Mouse (Mus musculus) forebrain, embryonic 10.5 days (tissue): Measurements from ENCODE around the gene Tmprss12. TPM values are rescaled to one million over a fixed set of nuclear protein-coding genes. Genes with fewer than 3 reads are reported as not detected.

Experiments used
- DNase-seq: peaks from one replicate; pipeline ENCODE4 v3.0.0-alpha.2; 2017; ENCODE audit warnings: low spot score; ENCODE audit errors: extremely low spot score
- H3K27ac ChIP-seq: fragments of 300-500 bp; sonication (generic); 2 replicates; pipeline ENCODE4 v1.5.1; 2016; ENCODE audit warnings: mild to moderate bottlenecking
- H3K27me3 ChIP-seq: fragments of 300-500 bp; sonication (generic); 2 replicates; pipeline ENCODE4 v1.6.1; 2016; ENCODE audit warnings: mild to moderate bottlenecking; ENCODE audit not compliant: poor library complexity, severe bottlenecking
- H3K36me3 ChIP-seq: fragments of 300-500 bp; sonication (generic); replicated peaks from 2 replicates; pipeline ENCODE4 v1.6.1; 2016; ENCODE audit warnings: mild to moderate bottlenecking, moderate library complexity
- H3K4me1 ChIP-seq: fragments of 300-500 bp; sonication (generic); 2 replicates; pipeline ENCODE4 v1.6.1; 2016
- H3K4me3 ChIP-seq: fragments of 300-500 bp; sonication (generic); 2 replicates; pipeline ENCODE4 v1.5.1; 2016; ENCODE audit warnings: mild to moderate bottlenecking, moderate library complexity
- H3K9me3 ChIP-seq: fragments of 300-500 bp; sonication (generic); 2 replicates; pipeline ENCODE4 v1.6.1; 2016; ENCODE audit warnings: mild to moderate bottlenecking, moderate library complexity
- WGBS: fragments of 180-500 bp; shearing (Covaris S2); methylation state at CpG from one replicate; pipeline ENCODE4 v1.1.7; 2016; 5-methylcytosine and 5-hydroxymethylcytosine counted together
- polyA plus RNA-seq: library from polyadenylated mRNA; unstranded; fragments of >200 nt; fragmentation: Nextera tagmentation; extraction: Ambion mirVana; gene quantifications from 2 replicates; pipeline ENCODE4 v1.2.1, GENCODE M21; 2016

Tmprss12 gene
- not detected in 2 replicates for polyA plus RNA-seq

DNA sequence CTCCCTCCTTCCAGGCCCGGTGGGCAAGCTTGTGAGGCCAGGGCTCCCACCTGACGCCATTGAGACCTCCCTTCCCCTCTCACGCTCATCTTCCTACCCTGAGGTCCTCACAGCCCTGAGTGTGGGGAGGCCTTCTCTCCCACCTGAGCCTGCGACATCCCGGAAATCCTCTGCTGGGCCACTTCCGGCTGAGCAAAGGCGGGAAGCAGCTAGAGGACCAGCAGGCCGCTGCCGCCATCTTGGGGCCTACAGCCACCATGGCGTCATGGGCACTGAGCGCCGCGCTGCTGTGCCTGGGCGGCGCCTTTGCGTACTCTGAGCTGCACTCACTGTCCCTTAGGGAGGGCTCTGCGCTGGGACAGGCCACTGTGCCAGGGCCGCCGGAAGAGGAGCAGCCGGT lies at the start of gene Tmprss12:
Tmprss12 (plus strand) TSS at position 212 of the 400 bp plus-strand sequence.
- WGBS, result 96% methylated on average over 20 of the region's 20 CpGs
- Histone ChIP-seq H3K27ac (no peak within 1 kb of the TSS), H3K27me3 (no peaks in the 10 kb centered on the region), H3K36me3 (no peaks in the 10 kb centered on the region), H3K9me3 (0 out of 2 replicates have a peak, but pooled peaks cover 5% of the 10 kb centered on the region), H3K4me3 (no peak within 1 kb of the TSS), H3K4me1 (no peaks in the 10 kb centered on the region)
- DNase-seq, result no peak

DNA sequence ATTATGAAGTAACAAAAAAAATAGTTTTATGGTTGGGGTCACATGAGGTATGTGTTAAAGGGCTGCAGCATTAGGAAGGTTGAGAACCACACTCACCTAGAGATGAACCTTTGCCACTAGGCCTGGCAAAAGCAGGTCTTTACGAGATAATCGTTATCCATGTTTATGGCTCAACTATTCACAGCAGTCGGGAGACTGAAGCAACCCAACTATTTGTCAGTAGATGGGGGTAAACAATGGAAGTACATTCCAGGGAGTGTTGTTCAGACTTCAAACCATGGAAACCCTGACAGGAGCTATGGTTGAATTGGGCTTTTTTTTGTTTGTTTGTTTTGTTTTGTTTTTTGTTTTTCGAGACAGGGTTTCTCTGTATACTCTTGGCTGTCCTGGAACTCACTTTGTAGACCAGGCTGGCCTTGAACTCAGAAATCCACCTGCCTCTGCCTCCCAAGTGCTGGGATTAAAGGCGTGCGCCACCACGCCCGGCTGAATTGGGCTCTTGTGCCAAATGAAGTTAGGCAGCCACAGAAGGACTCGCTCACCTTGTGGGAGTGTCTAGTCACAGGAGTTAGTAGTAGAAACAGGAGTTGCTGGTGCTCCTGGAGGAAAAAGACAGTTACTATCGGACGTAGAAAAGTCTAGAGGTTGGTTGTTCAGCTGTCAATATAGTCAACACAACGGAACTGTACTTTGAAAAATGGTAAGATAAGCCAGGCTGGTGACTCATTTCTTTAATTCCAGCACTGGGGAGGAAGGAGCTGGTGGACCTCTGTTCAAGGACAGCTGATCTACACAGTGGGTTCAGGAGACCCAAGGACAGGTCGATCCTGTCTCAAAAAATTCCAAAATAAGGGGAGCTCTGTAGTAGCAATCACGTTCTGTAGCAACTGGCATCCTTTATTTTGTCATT lies 48.8 kb upstream of the Tmprss12 start:
- no peak overlapping the region for H3K4me3 ChIP-seq
- H3K36me3 ChIP-seq, result peaks cover 58% of the 10 kb centered on the region
- no peaks in the 10 kb centered on the region for H3K27me3 ChIP-seq
- no peaks in the 10 kb centered on the region for H3K9me3 ChIP-seq
- WGBS, result 95% methylated on average over 14 of the region's 14 CpGs
- no peak overlapping the region for H3K27ac ChIP-seq
- DNase-seq, result no peak
- peaks cover 19% of the 10 kb centered on the region for H3K4me1 ChIP-seq

DNA sequence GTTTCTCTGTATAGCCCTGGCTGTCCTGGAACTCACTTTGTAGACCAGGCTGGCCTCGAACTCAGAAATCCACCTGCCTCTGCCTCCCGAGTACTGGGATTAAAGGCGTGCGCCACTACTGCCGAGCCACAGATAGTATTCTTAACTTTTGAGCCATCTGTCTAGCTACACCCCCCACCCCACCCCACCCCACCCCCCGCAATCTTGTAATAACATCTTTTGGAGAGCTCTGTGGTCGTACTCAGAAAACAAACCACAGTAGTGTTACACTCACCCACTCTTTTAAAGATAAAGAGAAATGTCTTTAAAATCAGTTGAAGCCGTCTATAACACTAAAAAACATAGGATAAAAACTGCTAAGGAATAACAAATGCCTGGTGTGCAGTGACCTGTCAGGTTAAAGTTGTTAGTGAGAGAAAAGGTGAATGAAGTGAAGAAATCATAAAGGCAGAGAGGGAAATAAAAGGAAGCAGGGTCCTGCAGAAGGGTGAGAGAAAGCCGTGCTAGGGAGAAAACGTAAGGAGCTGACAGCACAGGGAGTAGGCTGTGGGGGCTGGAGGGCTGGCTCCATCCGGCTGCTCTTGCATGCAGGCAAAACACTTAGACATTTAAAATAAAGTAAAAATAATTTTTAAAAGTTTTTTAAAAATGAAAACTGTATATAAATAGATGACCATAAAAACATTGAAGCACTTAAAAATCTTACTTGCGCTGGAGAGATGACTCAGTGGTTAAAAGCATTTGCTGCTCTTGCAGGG lies 45.2 kb upstream of the Tmprss12 start:
- Histone ChIP-seq H3K27ac (no peak overlapping the region), H3K4me1 (no peaks in the 10 kb centered on the region; the same call in 1 of the 2 replicates), H3K27me3 (no peaks in the 10 kb centered on the region), H3K36me3 (peaks cover 92% of the 10 kb centered on the region), H3K4me3 (no peak overlapping the region), H3K9me3 (no peaks in the 10 kb centered on the region)
- no peak for DNase-seq
- WGBS, result 93% methylated on average over 12 of the region's 12 CpGs

DNA sequence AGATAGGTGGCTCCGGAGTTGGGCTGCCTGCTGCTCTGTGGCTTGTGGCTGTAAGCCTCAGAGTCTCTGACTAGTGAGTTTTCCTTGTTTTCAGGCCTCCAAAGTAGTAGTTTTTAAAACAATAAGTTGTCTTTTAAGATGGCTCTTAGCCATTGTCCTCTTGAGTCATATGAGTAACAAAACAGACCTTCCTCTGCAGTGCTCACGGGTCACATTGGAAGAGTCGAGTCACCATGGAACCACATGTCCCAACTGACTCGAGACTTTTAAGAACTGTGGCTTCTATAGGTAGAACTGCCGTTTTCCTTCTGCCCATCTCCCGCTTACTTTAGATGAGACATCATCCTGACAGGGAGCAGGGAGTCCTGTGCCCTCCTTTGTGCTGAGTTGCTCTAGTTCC lies 43.7 kb upstream of the Tmprss12 start:
- DNase-seq, result no peak
- H3K36me3 ChIP-seq, result peaks cover 99% of the 10 kb centered on the region
- WGBS, result 89% methylated on average over 6 of the region's 6 CpGs
- H3K27ac ChIP-seq, result no peak overlapping the region
- no peak overlapping the region for H3K4me3 ChIP-seq
- H3K4me1 ChIP-seq, result no peaks in the 10 kb centered on the region
- H3K27me3 ChIP-seq, result no peaks in the 10 kb centered on the region
- H3K9me3 ChIP-seq, result no peaks in the 10 kb centered on the region

DNA sequence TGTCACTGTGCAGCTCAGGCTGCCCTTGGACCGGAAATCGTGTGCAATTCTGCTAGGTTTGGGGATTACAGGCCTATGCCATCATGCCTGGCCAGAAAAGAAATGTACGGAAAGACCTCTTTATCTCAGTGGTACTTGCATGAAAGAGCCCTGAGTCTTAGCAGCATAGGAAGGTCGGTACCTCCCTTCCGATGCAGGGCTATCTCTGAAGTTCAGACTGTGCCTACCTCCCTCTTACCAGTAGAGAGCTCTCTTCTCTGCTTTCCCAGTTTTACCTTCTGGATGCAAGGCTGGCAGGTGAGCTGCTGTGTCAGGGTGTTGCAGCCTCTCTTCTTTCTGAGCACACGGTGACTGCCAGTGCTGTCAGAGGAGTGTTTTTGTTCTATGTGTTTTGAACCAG lies 38.9 kb upstream of the Tmprss12 start:
- Histone ChIP-seq H3K36me3 (peaks cover 99% of the 10 kb centered on the region), H3K27ac (no peak overlapping the region), H3K27me3 (no peaks in the 10 kb centered on the region), H3K4me3 (no peak overlapping the region), H3K9me3 (no peaks in the 10 kb centered on the region), H3K4me1 (no peaks in the 10 kb centered on the region)
- WGBS, result 98% methylated on average over 6 of the region's 6 CpGs
- DNase-seq, result no peak

DNA sequence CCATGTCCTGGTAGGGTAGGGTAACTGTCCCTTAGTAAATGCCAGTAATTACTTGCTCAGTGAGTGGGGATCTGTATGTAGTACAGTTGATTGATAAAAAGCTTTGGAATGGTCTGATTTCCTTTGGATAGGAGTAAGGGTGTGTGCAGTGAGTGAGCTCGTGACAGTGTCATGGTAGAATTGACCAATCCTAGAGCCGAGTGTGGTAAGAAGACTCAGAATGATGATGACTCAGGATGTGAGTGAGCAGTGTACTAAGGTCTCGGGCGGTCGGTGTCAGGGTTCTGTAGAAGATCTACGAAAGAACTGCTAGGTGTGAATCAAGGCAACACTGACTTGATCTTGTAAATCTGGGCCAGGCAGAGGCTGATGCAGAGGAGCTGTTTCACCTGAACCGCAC lies 34.7 kb upstream of the Tmprss12 start:
- no peak for DNase-seq

DNA sequence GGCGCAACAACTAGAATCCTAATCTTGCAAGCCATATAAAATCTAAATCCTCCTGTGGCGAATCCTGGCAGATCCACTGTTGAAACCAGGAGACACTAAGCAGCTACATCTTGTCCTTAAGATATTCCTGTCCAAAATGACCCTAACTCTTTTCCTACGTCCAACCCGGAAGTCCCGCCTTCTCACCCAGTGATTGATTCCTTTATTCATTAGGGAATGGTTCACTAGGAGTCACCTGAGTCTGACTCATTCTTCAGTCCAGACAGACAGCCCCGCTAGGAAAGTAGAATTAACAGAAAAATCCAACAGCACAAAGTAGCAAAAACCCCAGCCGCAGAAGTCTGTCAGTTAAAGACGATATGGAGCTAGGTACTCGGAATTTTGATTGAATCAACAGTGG lies 33.3 kb upstream of the Tmprss12 start:
- Histone ChIP-seq H3K4me1 (no peaks in the 10 kb centered on the region), H3K27ac (no peak overlapping the region), H3K27me3 (no peaks in the 10 kb centered on the region), H3K4me3 (no peak overlapping the region), H3K9me3 (no peaks in the 10 kb centered on the region), H3K36me3 (peaks cover 100% of the 10 kb centered on the region)
- 96% methylated on average over 9 of the region's 9 CpGs for WGBS
- DNase-seq, result no peak

More for the DNA sequence above, 34.7 kb upstream of the Tmprss12 start:
- Histone ChIP-seq H3K9me3 (no peaks in the 10 kb centered on the region), H3K27me3 (no peaks in the 10 kb centered on the region), H3K27ac (no peak overlapping the region), H3K36me3 (peaks cover 100% of the 10 kb centered on the region), H3K4me3 (no peak overlapping the region), H3K4me1 (no peaks in the 10 kb centered on the region)
- 95% methylated on average over 7 of the region's 7 CpGs for WGBS

DNA sequence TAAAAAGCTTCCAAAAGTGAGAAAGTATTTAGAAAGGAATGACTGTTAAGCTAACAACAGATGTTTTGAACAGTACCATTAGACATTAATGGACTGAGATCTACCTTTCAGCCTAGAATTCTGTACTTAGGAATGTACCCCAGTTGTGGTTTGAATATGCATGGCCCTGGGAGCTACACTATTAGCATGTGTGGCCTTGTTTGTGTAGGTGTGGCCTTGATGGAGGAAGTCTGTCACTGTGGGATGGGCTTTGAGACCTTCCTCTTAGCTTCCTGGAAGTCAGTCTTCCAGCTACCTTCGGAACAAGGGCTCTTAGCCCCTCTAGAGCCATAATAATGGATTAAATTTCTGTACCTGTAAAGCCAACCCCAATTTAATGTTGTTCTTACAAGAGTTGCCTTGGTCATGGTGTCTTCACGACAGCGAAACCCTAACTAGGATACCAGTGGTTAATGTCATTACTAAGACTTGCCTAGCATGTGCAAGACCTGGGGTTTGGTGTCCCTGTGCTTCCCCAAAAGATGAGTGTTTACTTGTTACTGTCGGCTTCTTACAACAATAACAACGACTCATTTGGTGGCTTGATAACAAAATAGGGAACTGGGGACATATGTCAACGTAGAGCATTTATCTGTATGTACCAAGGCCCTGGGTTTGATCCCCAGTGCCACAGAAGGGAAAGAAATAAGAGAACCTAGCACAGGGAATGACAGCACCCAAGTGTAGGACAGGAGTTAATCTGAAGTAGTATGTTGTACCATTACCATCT lies 31.8 kb upstream of the Tmprss12 start:
- Histone ChIP-seq H3K36me3 (peaks cover 100% of the 10 kb centered on the region), H3K9me3 (no peaks in the 10 kb centered on the region)
- 95% methylated on average over 6 of the region's 6 CpGs for WGBS

DNA sequence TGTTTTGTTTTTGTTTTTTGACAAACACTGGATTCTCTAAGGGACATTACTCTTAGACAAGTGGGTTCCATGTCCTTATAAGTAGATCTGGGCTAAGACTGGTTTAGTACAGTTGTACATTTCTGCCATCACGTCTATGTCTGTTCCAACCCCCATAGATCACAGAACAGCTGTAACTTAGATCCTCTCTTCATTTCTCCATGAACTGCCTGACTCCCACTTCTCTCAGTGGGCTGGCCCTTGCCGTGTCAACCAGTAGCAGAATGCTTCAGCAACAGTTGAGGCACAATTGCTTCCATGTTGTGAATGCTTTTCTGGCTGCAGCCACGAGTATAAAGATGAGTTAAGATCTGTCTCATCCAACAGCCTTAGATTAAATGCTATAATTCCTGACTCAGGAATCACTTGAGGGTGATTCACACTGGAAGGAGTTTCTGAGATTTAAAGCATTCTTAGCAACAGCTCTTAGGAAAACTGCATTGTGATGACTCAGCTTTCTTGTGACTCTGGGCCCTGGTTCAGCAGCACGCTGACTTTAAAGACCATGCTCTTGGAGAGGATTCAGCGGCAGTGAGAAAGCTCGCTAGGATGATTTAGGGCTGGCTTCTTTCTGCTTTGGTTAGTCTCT lies 29.4 kb upstream of the Tmprss12 start:
- Histone ChIP-seq H3K27me3 (no peaks in the 10 kb centered on the region), H3K27ac (no peak overlapping the region), H3K36me3 (peaks cover 100% of the 10 kb centered on the region), H3K4me3 (no peak overlapping the region), H3K9me3 (no peaks in the 10 kb centered on the region), H3K4me1 (no peaks in the 10 kb centered on the region)
- DNase-seq, result no peak
- 93% methylated on average over 6 of the region's 6 CpGs for WGBS

More for the DNA sequence above, 31.8 kb upstream of the Tmprss12 start:
- Histone ChIP-seq H3K27me3 (no peaks in the 10 kb centered on the region), H3K27ac (no peak overlapping the region), H3K4me1 (no peaks in the 10 kb centered on the region), H3K4me3 (no peak overlapping the region)
- DNase-seq, result no peak

DNA sequence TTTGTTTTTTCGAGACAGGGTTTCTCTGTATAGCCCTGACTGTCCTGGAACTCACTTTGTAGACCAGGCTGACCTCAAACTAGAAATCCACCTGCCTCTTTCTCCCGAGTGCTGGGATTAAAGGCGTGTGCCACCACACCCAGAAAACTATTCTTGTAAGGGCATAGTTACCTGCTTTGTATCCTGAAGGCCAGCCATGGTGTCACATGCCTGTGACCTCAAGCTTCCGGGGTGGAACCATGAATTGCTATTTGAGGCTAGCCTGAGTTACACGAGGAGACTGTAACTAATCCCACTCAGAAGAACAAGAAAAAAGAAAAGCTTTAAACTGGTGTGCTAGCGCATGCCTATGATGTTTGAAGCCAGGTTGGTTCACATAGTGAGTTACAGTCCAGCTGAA lies 24.3 kb upstream of the Tmprss12 start:
- H3K27ac ChIP-seq, result no peak overlapping the region
- no peaks in the 10 kb centered on the region for H3K27me3 ChIP-seq
- no peak for DNase-seq
- WGBS, result 93% methylated on average over 6 of the region's 6 CpGs
- H3K4me3 ChIP-seq, result no peak overlapping the region
- no peaks in the 10 kb centered on the region for H3K9me3 ChIP-seq
- H3K36me3 ChIP-seq, result peaks cover 91% of the 10 kb centered on the region
- H3K4me1 ChIP-seq, result no peaks in the 10 kb centered on the region

DNA sequence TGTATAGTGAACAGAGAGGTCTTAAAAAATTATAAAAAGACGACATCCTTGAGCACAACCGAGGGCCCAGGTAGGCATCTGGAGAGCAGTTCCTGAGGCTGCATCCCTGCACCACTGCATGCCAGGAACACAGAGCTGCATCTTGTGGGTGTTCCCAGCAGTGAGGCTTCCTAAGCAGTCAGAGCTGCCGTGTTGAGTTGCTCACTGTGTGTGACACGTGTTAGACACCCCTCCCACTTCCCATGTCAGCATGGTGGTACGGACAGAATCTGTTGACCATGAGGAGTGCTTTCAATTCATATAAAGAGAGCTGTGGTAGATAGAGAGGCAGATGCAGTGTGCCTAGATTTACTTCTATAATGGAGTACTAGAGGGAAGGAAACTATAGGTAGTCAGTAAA lies 23.3 kb upstream of the Tmprss12 start:
- WGBS, result 95% methylated on average over 5 of the region's 5 CpGs

More for the DNA sequence above, 23.3 kb upstream of the Tmprss12 start:
- no peaks in the 10 kb centered on the region for H3K4me1 ChIP-seq
- H3K36me3 ChIP-seq, result peaks cover 90% of the 10 kb centered on the region
- H3K4me3 ChIP-seq, result no peak overlapping the region
- no peak overlapping the region for H3K27ac ChIP-seq
- H3K9me3 ChIP-seq, result no peaks in the 10 kb centered on the region
- no peak for DNase-seq
- no peaks in the 10 kb centered on the region for H3K27me3 ChIP-seq
